Mouse (Mus musculus) ES-Bruce4 (cell line): ENCODE measurements around the gene Ppm1h. TPM values are rescaled to one million over a fixed set of nuclear protein-coding genes. Genes with fewer than 3 reads are reported as not detected.

Experiments
- H3K27ac ChIP-seq: 2 replicates; pipeline ENCODE4 v1.5.1; 2012; ENCODE audit warnings: low read length, inconsistent platforms; ENCODE audit not compliant: insufficient read depth
- H3K27me3 ChIP-seq: 2 replicates; pipeline ENCODE4 v1.6.1; 2012; ENCODE audit warnings: mild to moderate bottlenecking, low read length, inconsistent platforms; ENCODE audit not compliant: control insufficient read depth, poor library complexity, insufficient read depth, severe bottlenecking
- H3K36me3 ChIP-seq: 2 replicates; pipeline ENCODE4 v1.6.1; 2012; ENCODE audit warnings: inconsistent platforms, mild to moderate bottlenecking, low read length, moderate library complexity; ENCODE audit not compliant: control insufficient read depth, poor library complexity, insufficient read depth, severe bottlenecking
- H3K4me1 ChIP-seq: one replicate; pipeline ENCODE4 v1.8.1; 2011; ENCODE audit warnings: low read length; ENCODE audit not compliant: control insufficient read depth, insufficient read depth
- H3K4me3 ChIP-seq: 2 replicates; pipeline ENCODE4 v1.5.1; 2011; ENCODE audit warnings: low read depth, mild to moderate bottlenecking, low read length
- H3K9ac ChIP-seq: 2 replicates; pipeline ENCODE4 v1.6.1; 2012; ENCODE audit warnings: low read depth, mild to moderate bottlenecking, inconsistent platforms; ENCODE audit not compliant: poor library complexity, severe bottlenecking
- H3K9me3 ChIP-seq: replicated peaks from 2 replicates; pipeline ENCODE4 v1.6.1; 2012; ENCODE audit warnings: mild to moderate bottlenecking, low read length, inconsistent platforms; ENCODE audit not compliant: control insufficient read depth, poor library complexity, insufficient read depth, severe bottlenecking
- CTCF ChIP-seq: IDR thresholded peaks from one replicate; pipeline ENCODE4 v1.8.1; 2011; ENCODE audit warnings: low read depth, low read length
- EP300 ChIP-seq: IDR thresholded peaks from 2 replicates; pipeline ENCODE4 v1.6.1; 2011; ENCODE audit warnings: low read depth, low read length; ENCODE audit not compliant: insufficient read depth
- POLR2A ChIP-seq: IDR thresholded peaks from one replicate; pipeline ENCODE4 v1.8.1; 2011; ENCODE audit warnings: low read length; ENCODE audit not compliant: insufficient read depth
- polyA plus RNA-seq: library from polyadenylated mRNA; stranded (reverse); fragments of >200 nt; gene quantifications from 2 replicates; pipeline ENCODE4 v1.2.4, GENCODE M21; 2011; ENCODE audit warnings: low read depth; ENCODE audit not compliant: missing spikeins, insufficient read depth, insufficient read length

The Ppm1h gene
- polyA plus RNA-seq, 1 experiment: 8.7 TPM

DNA sequence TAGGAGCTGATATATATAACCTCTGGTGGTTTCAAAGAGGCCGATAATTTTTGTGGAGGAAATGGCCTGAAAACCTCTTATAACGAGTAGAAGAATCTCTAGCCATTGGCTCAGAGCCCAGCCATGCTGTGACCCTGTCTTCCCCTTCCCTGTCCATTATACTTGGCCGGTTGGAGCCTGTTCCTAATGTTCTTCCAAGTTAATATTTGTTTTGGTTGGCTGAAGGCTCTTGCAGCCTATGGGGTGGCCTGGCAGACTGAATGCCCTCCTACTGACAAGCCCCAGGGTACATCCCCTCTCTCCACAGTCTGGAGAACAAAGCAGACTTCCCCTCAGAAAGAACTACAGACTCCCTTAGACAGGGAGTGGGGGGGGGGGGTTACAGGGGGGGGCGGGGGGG, 104.2 kb downstream of the Ppm1h start:
- no peaks in the 10 kb centered on the region for H3K27me3 ChIP-seq
- H3K4me3 ChIP-seq: no peak overlapping the region
- H3K9me3 ChIP-seq: no peaks in the 10 kb centered on the region
- no peaks in the 10 kb centered on the region for H3K4me1 ChIP-seq
- no peak overlapping the region for H3K9ac ChIP-seq
- TF ChIP-seq EP300: no peak
- no peak for TF ChIP-seq CTCF
- TF ChIP-seq POLR2A: no peak
- H3K27ac ChIP-seq: no peak overlapping the region
- H3K36me3 ChIP-seq: no peaks in the 10 kb centered on the region

DNA sequence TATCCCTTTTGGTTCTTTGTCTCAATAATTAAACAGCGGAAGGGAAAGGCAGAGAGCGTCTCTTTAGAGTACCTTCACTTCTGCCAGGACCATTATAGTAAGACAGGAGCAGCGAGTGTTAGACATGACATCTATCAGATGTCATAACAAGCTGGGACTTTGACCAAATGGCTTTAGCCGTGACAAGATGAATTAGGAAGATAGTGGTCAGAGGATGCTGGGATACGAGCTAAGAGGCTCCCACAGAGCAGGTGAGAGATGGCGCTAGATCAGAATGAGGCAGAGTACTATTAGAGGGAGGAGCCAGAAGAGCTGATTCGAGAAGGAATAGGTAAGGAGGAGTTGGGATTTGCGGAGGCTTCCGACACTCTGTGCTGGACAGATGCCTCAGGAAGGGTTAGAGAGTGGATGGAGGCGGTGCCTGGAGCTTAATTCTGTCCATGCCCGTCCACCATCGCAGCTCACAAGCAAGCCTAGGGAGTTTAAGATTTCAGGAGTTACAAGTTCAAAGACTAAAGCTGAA, 111.1 kb downstream of the Ppm1h start:
- H3K4me3 ChIP-seq: no peak overlapping the region
- no peak for TF ChIP-seq POLR2A
- TF ChIP-seq CTCF: no peak
- no peak for TF ChIP-seq EP300
- no peak overlapping the region for H3K27ac ChIP-seq
- no peaks in the 10 kb centered on the region for H3K4me1 ChIP-seq
- H3K36me3 ChIP-seq: no peaks in the 10 kb centered on the region
- no peaks in the 10 kb centered on the region for H3K9me3 ChIP-seq
- H3K27me3 ChIP-seq: no peaks in the 10 kb centered on the region
- H3K9ac ChIP-seq: no peak overlapping the region

DNA sequence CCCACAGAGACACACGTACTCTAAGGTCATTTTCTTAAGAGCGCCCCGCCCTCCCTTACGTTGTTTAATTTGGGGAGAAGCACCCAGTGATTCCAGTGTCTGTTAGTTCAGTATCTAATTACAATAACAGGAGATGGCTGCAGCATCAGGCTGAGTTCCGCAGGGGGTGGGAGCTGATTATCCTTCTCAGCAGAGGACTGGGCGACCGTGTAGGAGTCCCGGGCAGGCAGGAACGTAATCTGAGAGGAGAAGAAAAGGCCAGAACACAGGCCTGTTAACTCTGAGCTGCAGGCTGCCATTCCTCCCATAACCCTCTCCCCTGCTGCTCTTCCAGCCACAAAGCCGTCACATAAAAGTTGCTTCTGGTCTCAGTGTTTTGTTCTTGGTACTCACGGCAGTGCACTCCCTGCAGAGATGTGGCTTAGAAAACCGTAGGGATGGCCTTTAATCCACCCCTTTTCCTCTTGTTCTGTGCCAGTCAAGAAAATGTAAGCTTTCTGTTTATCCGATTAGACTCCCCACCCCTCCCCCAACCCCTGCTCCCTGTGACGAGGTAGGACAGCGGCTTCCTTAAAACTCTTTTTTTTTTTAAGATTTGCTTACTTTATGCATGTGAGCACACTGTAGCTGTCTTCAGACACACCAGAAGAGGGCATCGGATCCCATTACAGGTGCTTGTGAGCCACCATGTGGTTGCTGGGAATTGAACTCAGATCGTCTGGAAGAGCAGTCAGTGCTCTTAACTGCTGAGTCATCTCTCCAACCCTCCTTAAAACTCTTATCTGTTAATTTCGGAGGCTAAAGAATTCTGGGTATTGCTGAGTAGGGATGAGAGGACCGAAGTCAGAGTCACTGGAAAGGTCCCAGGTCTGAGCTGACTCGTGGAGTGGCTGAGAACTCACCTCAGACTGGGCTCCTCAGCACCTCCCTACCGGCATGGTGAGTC, 113.7 kb downstream of the Ppm1h start:
- Histone ChIP-seq H3K9me3 (no peaks in the 10 kb centered on the region), H3K27me3 (no peaks in the 10 kb centered on the region), H3K4me1 (no peaks in the 10 kb centered on the region), H3K36me3 (no peaks in the 10 kb centered on the region), H3K4me3 (peak overlapping the region; percentile 61), H3K9ac (peak overlapping the region; percentile 88), H3K27ac (peak overlapping the region; percentile 89)
- TF ChIP-seq EP300: no peak
- no peak for TF ChIP-seq POLR2A
- no peak for TF ChIP-seq CTCF

DNA sequence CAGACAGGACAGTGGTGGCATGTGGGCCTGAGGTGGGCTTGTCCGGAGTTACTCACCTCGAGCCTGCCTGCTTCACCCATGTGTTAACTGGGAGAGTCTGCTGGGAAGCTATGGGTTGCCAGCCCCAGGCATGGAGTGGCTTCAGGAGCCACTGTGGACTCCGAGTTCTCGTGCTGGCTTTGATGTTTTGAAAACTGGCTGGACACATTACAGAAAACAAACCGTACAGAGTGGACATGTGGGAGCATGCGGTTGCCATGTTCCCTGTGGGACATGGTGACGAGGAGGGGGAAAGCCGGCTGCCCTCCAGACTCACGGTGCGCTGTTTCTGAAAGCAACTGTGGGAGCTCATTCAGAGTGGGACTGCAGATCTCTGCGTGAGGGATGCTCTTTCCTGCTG, 114.6 kb downstream of the Ppm1h start:
- H3K27ac ChIP-seq: no peak overlapping the region
- no peak for TF ChIP-seq EP300
- TF ChIP-seq POLR2A: no peak
- no peak for TF ChIP-seq CTCF
- no peaks in the 10 kb centered on the region for H3K4me1 ChIP-seq
- peak overlapping the region; percentile 17 for H3K4me3 ChIP-seq
- no peaks in the 10 kb centered on the region for H3K9me3 ChIP-seq
- H3K27me3 ChIP-seq: no peaks in the 10 kb centered on the region
- H3K9ac ChIP-seq: peak overlapping the region; percentile 88
- no peaks in the 10 kb centered on the region for H3K36me3 ChIP-seq

DNA sequence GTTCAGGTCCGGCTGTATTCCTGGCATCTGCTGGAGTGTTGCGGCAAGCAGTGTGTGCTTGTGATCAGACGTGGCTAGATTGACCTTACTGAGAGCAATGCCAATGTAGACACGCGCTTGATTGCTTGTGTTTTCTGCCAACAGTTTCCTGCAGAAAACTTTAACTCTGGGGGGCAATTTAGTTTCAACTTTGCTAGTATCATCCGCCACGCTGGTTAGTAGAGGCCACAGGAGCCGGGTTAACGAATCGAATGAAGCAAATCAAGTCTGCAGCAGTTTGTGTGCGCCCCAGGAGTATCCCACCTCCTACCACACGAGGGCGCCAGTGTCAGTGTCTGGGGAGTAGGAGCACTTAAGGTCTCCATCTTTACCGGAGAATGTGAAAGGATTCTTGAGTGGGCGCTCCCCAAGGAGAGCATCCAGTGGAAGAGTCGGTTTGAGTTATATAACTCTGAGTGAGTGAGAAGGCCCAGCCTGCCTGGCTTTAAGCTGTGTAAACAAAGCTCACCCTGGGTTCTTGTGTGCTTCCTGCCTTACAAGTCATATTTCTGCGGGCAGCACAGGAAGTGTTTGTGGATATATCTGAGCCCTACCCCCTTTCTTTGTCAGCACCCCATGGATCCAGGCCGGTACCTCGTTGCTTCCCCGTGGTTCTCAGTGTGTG, 115.8 kb downstream of the Ppm1h start:
- Histone ChIP-seq H3K27ac (no peak overlapping the region), H3K9ac (no peak overlapping the region), H3K4me1 (no peaks in the 10 kb centered on the region), H3K4me3 (peak overlapping the region; percentile 50), H3K27me3 (no peaks in the 10 kb centered on the region), H3K36me3 (no peaks in the 10 kb centered on the region), H3K9me3 (no peaks in the 10 kb centered on the region)
- TF ChIP-seq EP300: no peak
- peak; percentile 86 for TF ChIP-seq CTCF
- TF ChIP-seq POLR2A: peak; percentile 9

DNA sequence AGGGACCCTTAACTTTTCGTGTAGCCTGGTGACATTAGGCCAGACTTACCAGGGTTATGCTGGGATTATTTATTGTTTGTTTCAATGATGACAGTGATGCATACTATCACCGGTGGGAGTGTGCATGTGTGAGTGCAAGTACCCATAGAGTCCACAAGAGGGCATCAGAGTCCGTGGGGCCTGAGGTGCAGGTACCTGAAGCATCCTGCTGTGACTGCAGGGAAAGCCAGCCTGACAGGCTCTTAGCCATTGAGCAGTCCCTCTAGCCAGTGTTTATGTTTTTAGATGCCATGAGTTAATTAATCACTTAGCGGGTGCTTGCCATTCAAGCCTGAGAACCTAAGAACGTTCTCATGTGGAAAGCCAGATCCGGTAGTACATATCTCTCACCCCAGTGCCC, 119.4 kb downstream of the Ppm1h start:
- Histone ChIP-seq H3K27ac (no peak overlapping the region), H3K4me3 (no peak overlapping the region), H3K36me3 (no peaks in the 10 kb centered on the region), H3K4me1 (peaks cover 1% of the 10 kb centered on the region), H3K27me3 (no peaks in the 10 kb centered on the region), H3K9ac (no peak overlapping the region), H3K9me3 (no peaks in the 10 kb centered on the region)
- TF ChIP-seq POLR2A: no peak
- TF ChIP-seq EP300: no peak
- TF ChIP-seq CTCF: peak; percentile 78
